Mouse (Mus musculus) C2C12 (cell line): ENCODE data around the gene Ppie.

Experiments
- CEBPB ChIP-seq: IDR thresholded peaks from one replicate; pipeline ENCODE4 v1.6.1; 2011; ENCODE audit warnings: low read depth, mild to moderate bottlenecking, control low read depth, moderate library complexity
- CTCF ChIP-seq: IDR thresholded peaks from one replicate; pipeline ENCODE4 v1.5.1; 2011; ENCODE audit not compliant: control insufficient read depth, insufficient read depth, insufficient read length
- MAX ChIP-seq: IDR thresholded peaks from one replicate; pipeline ENCODE4 v1.6.1; 2011; ENCODE audit warnings: mild to moderate bottlenecking, control low read depth
- MYOD1 ChIP-seq: IDR thresholded peaks from one replicate; pipeline ENCODE4 v1.6.1; 2011; ENCODE audit warnings: low read depth; ENCODE audit not compliant: control insufficient read depth, insufficient read length
- MYOG ChIP-seq: IDR thresholded peaks from one replicate; pipeline ENCODE4 v1.6.1; 2011; ENCODE audit not compliant: control insufficient read depth, insufficient read length; ENCODE audit errors: extremely low read depth
- USF1 ChIP-seq: IDR thresholded peaks from one replicate; pipeline ENCODE4 v1.6.1; 2011; ENCODE audit warnings: low read depth, mild to moderate bottlenecking, control low read depth, moderate library complexity

DNA sequence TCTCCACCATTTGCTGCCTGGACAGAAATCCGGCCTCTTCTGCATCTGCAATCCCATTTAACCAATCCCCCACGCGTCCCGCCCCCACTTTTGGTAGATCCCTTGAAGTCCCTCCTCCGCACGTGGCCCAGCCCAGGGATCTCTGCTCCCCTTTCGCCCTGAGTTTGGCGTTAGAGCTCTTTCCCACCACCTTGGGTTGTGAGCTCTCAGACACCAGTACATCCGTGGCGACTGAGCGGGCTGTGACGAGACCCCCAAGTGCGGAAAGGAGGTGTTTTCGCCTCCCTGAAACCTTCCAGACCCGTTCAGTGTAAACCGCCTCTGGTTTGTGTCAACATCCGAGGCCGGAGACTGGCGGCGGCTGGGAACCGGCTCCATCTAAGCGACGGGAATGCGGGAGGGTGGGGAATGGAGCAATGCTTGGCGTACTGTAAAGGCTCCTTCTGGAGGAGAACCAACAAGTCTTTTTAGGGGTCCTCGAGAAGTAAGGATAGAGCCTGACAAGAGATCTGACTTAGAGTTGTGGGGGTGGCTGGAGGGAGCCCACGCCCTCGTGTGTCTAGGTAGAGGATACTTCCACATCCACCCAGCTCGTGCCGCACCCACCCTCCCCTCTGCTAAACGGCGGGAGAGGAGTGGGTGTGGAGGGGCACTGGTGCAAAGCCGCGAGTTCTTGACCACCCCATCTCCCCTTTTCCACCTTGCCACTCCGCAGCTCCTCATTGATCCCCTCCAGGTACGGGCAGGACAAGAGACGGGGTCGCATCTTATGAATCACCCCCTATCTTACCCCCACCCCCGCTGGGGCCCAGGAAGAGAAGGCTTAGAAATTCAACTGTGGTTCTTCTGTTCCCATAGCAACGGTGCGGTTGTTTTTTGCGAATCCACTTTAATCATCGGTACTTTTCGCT lies 42.8 kb upstream of the Ppie start, which contains the start of gene Hpcal4:
- no peak for TF ChIP-seq CTCF
- TF ChIP-seq MAX = no peak
- TF ChIP-seq MYOD1 = no peak
- TF ChIP-seq USF1 = no peak
- no peak for TF ChIP-seq CEBPB
- TF ChIP-seq MYOG = no peak
